Mouse (Mus musculus): ENCODE measurements around the gene Gm17019. TPM values are rescaled to one million over a fixed set of nuclear protein-coding genes. Genes with fewer than 3 reads are reported as not detected.
"Not testable (repeated sequence)": the region's sequence is repeated elsewhere in the genome, so short reads cannot be mapped to it uniquely, and the experiment has no call there.

The Gm17019 gene
- polyA plus RNA-seq, 1 experiment from 2014 or later = not detected

GRCm38 (mm10) chr5:15010639-15011582 is 21.9 kb downstream of the Gm17019 start:
- H3K4me1 ChIP-seq; H3K27me3 ChIP-seq (replicated peaks; ENCODE audit: low read depth, poor library complexity, severe bottlenecking); H3K4me3 ChIP-seq; DNase-seq (ENCODE audit: low spot score); H3K36me3 ChIP-seq (replicated peaks); H3K27ac ChIP-seq (replicated peaks): not testable (repeated sequence)
- 85% methylated on average over 11 of the region's 11 CpGs for WGBS
- peaks cover 29% of the 10 kb centered on the region for H3K9me3 ChIP-seq

GRCm38 (mm10) chr5:15006907-15007306 is 25.9 kb downstream of the Gm17019 start:
- not testable (repeated sequence) for H3K4me3 ChIP-seq; DNase-seq (ENCODE audit: low spot score); H3K36me3 ChIP-seq (replicated peaks); H3K27ac ChIP-seq (replicated peaks); H3K4me1 ChIP-seq; H3K27me3 ChIP-seq (replicated peaks; ENCODE audit: low read depth, poor library complexity, severe bottlenecking)
- 56% methylated on average over 3 of the region's 3 CpGs for WGBS
- H3K9me3 ChIP-seq = peaks cover 45% of the 10 kb centered on the region

GRCm38 (mm10) chr5:15006288-15006687 is 26.5 kb downstream of the Gm17019 start:
- H3K27me3 ChIP-seq (replicated peaks; ENCODE audit: low read depth, poor library complexity, severe bottlenecking); H3K27ac ChIP-seq (replicated peaks); H3K36me3 ChIP-seq (replicated peaks); H3K4me1 ChIP-seq; DNase-seq (ENCODE audit: low spot score); H3K4me3 ChIP-seq: not testable (repeated sequence)
- 65% methylated on average over 3 of the region's 3 CpGs for WGBS
- H3K9me3 ChIP-seq = peaks cover 41% of the 10 kb centered on the region

- not testable (repeated sequence) for H3K27ac ChIP-seq (replicated peaks); H3K27me3 ChIP-seq (replicated peaks; ENCODE audit: low read depth, poor library complexity, severe bottlenecking); H3K36me3 ChIP-seq (replicated peaks); H3K4me3 ChIP-seq; H3K4me1 ChIP-seq; DNase-seq (ENCODE audit: low spot score)
- peaks cover 34% of the 10 kb centered on the region for H3K9me3 ChIP-seq
- WGBS = 66% methylated on average over 3 of the region's 4 CpGs
These were observed 27.2 kb downstream of the Gm17019 start for GRCm38 (mm10) chr5:15005584-15005983.

GRCm38 (mm10) chr5:15004569-15005562 is 27.9 kb downstream of the Gm17019 start:
- not testable (repeated sequence) for H3K36me3 ChIP-seq (replicated peaks); DNase-seq (ENCODE audit: low spot score); H3K4me3 ChIP-seq; H3K27me3 ChIP-seq (replicated peaks; ENCODE audit: low read depth, poor library complexity, severe bottlenecking); H3K4me1 ChIP-seq; H3K27ac ChIP-seq (replicated peaks)
- peaks cover 37% of the 10 kb centered on the region for H3K9me3 ChIP-seq
- WGBS = 81% methylated on average over 5 of the region's 5 CpGs

GRCm38 (mm10) chr5:14998077-14998476 is 34.7 kb downstream of the Gm17019 start:
- not testable (repeated sequence) for H3K36me3 ChIP-seq (replicated peaks); H3K27ac ChIP-seq (replicated peaks); H3K27me3 ChIP-seq (replicated peaks; ENCODE audit: low read depth, poor library complexity, severe bottlenecking); H3K4me1 ChIP-seq; DNase-seq (ENCODE audit: low spot score); H3K4me3 ChIP-seq
- H3K9me3 ChIP-seq = peaks cover 45% of the 10 kb centered on the region
- WGBS = 77% methylated on average over 9 of the region's 9 CpGs

- WGBS = 86% methylated on average over 4 of the region's 4 CpGs
- not testable (repeated sequence) for H3K36me3 ChIP-seq (replicated peaks); DNase-seq (ENCODE audit: low spot score); H3K4me3 ChIP-seq; H3K4me1 ChIP-seq; H3K27ac ChIP-seq (replicated peaks); H3K27me3 ChIP-seq (replicated peaks; ENCODE audit: low read depth, poor library complexity, severe bottlenecking)
- H3K9me3 ChIP-seq = peaks cover 43% of the 10 kb centered on the region
These were observed 35.2 kb downstream of the Gm17019 start for GRCm38 (mm10) chr5:14997556-14997955.

- H3K27me3 ChIP-seq (replicated peaks; ENCODE audit: low read depth, poor library complexity, severe bottlenecking); H3K4me3 ChIP-seq; H3K4me1 ChIP-seq; H3K27ac ChIP-seq (replicated peaks); DNase-seq (ENCODE audit: low spot score); H3K36me3 ChIP-seq (replicated peaks): not testable (repeated sequence)
- 74% methylated on average over 7 of the region's 7 CpGs for WGBS
- H3K9me3 ChIP-seq = peaks cover 41% of the 10 kb centered on the region
These were observed 36.0 kb downstream of the Gm17019 start for GRCm38 (mm10) chr5:14996670-14997249.

- H3K9me3 ChIP-seq = peaks cover 46% of the 10 kb centered on the region
- WGBS = 88% methylated on average over 6 of the region's 6 CpGs
- H3K27me3 ChIP-seq (replicated peaks; ENCODE audit: low read depth, poor library complexity, severe bottlenecking); H3K4me3 ChIP-seq; H3K27ac ChIP-seq (replicated peaks); H3K36me3 ChIP-seq (replicated peaks); DNase-seq (ENCODE audit: low spot score); H3K4me1 ChIP-seq: not testable (repeated sequence)
These were observed 38.7 kb downstream of the Gm17019 start for GRCm38 (mm10) chr5:14994124-14994523.

- WGBS = 82% methylated on average over 8 of the region's 8 CpGs
- not testable (repeated sequence) for H3K27ac ChIP-seq (replicated peaks); DNase-seq (ENCODE audit: low spot score); H3K4me1 ChIP-seq; H3K36me3 ChIP-seq (replicated peaks); H3K4me3 ChIP-seq; H3K27me3 ChIP-seq (replicated peaks; ENCODE audit: low read depth, poor library complexity, severe bottlenecking)
- H3K9me3 ChIP-seq = peaks cover 29% of the 10 kb centered on the region
These were observed 42.2 kb downstream of the Gm17019 start for GRCm38 (mm10) chr5:14990375-14991158.

- H3K36me3 ChIP-seq (replicated peaks); H3K27ac ChIP-seq (replicated peaks); H3K27me3 ChIP-seq (replicated peaks; ENCODE audit: low read depth, poor library complexity, severe bottlenecking); DNase-seq (ENCODE audit: low spot score); H3K4me1 ChIP-seq; H3K4me3 ChIP-seq: not testable (repeated sequence)
- peaks cover 26% of the 10 kb centered on the region for H3K9me3 ChIP-seq
- WGBS = 50% methylated on average over 6 of the region's 6 CpGs
These were observed 46.0 kb downstream of the Gm17019 start for GRCm38 (mm10) chr5:14986649-14987387.
